Mouse (Mus musculus) heart, adult 2 months (tissue): Measurements from ENCODE around the gene Atp8a1.

Experiments
- CTCF ChIP-seq: fragments of 200-600 bp; IDR thresholded peaks from 2 replicates; pipeline ENCODE4 v1.8.1; 2022; ENCODE audit warnings: antibody characterized with exemption, mild to moderate bottlenecking, moderate library complexity
- POLR2A ChIP-seq: fragments of 200-500 bp; IDR thresholded peaks from 2 replicates; pipeline ENCODE4 v1.6.1; 2011; ENCODE audit warnings: mild to moderate bottlenecking, low read depth, low read length, control low read depth; ENCODE audit not compliant: insufficient read depth

- TF ChIP-seq CTCF: no peak
- no peak for TF ChIP-seq POLR2A
These were observed 111.5 kb downstream of the Atp8a1 start for GRCm38 (mm10) chr5:67735771-67736170.
